Mouse (Mus musculus): ENCODE data around the gene Tmem170. TPM values are rescaled to one million over a fixed set of nuclear protein-coding genes. Genes with fewer than 3 reads are reported as not detected.

Gene Tmem170
- 2.8 TPM for total RNA-seq (2023)

GRCm38 (mm10) chr8:111876355-111876948, at the start of gene Tmem170:
Gene Tmem170, minus strand, starts transcription at chr8:111876750.

GRCm38 (mm10) chr8:111909621-111910450, 33.3 kb upstream of the Tmem170 start, which contains the start of gene Chst5:
Gene Chst5, minus strand, starts transcription at chr8:111910447.

GRCm38 (mm10) chr8:111853861-111854501, 22.6 kb downstream of the Tmem170 start, which contains the start of gene Cfdp1:
Gene Cfdp1, minus strand, starts transcription at chr8:111854291.

Other genes starting within 250 kb of the Tmem170 start
- gene Ldhd, start 246.4 kb downstream of the Tmem170 start, total RNA-seq (2023): 2.1 TPM
- gene Zfp1, start 233.3 kb downstream of the Tmem170 start, total RNA-seq (2023): 26.5 TPM
- 1.9 TPM for gene Ctrb1, start 185.7 kb downstream of the Tmem170 start, total RNA-seq (2023)
- 0.95 TPM for gene Bcar1, start 132.9 kb downstream of the Tmem170 start, total RNA-seq (2023)
- 38.5 TPM for gene Cfdp1, start 22.5 kb downstream of the Tmem170 start, total RNA-seq (2023)
- gene Chst5, start 33.7 kb upstream of the Tmem170 start, total RNA-seq (2023): not detected
- 1.1 TPM for gene Tmem231, start 57.1 kb upstream of the Tmem170 start, total RNA-seq (2023)
- gene Gabarapl2, start 64.0 kb upstream of the Tmem170 start, total RNA-seq (2023): 98.3 TPM
- gene Adat1, start 115.6 kb upstream of the Tmem170 start, total RNA-seq (2023): 5.3 TPM
- gene Kars, start 134.6 kb upstream of the Tmem170 start, total RNA-seq (2023): 75.6 TPM
- 16.3 TPM for gene Terf2ip, start 134.6 kb upstream of the Tmem170 start, total RNA-seq (2023)
- gene Gm6793, start 138.3 kb upstream of the Tmem170 start, total RNA-seq (2023): not detected